Mouse (Mus musculus) lung, adult 2 months (tissue): ENCODE results near the gene Nfkb2. TPM values are rescaled to one million over a fixed set of nuclear protein-coding genes. Genes with fewer than 3 reads are reported as not detected.

Experiments
- DNase-seq: peaks from one replicate; pipeline ENCODE4 v3.0.0; 2022
- H3K4me1 ChIP-seq: fragments of 200-500 bp; 2 replicates; pipeline ENCODE4 v1.6.1; 2011; ENCODE audit warnings: low read length; ENCODE audit not compliant: control insufficient read depth, insufficient read depth
- H3K4me3 ChIP-seq: fragments of 200-500 bp; replicated peaks from 2 replicates; pipeline ENCODE3; 2011; ENCODE audit warnings: low read depth, mild to moderate bottlenecking, control low read depth, low read length; ENCODE audit errors: extremely low read depth
- CTCF ChIP-seq: fragments of 200-500 bp; IDR thresholded peaks from 2 replicates; pipeline ENCODE4 v1.5.1; 2011; ENCODE audit warnings: mild to moderate bottlenecking, low read length, control low read depth; ENCODE audit not compliant: insufficient read depth
- POLR2A ChIP-seq: fragments of 200-500 bp; IDR thresholded peaks from 2 replicates; pipeline ENCODE4 v1.6.1; 2011; ENCODE audit warnings: low read depth, mild to moderate bottlenecking, control low read depth, low read length, borderline replicate concordance; ENCODE audit errors: extremely low read depth
- WGBS: fragments of 180-500 bp; shearing (Covaris S2); methylation state at CpG from one replicate; pipeline ENCODE4 v1.1.7; 2018; 5-methylcytosine and 5-hydroxymethylcytosine counted together
- polyA plus RNA-seq: library from polyadenylated mRNA; depleted of rRNA; stranded (reverse); fragments of >200 nt; gene quantifications from 2 replicates; pipeline ENCODE4 v1.2.3, GENCODE M21; 2012

Gene Nfkb2
- polyA plus RNA-seq, 1 experiment = 60.6 TPM

- TF ChIP-seq POLR2A (no peak), CTCF (no peak)
- H3K4me3 ChIP-seq = no peak overlapping the region
Measured at GRCm38 (mm10) chr19:46315752-46316610, 11.9 kb downstream of the Nfkb2 start.

GRCm38 (mm10) chr19:46316846-46317545 lies 12.9 kb downstream of the Nfkb2 start:
- H3K4me1 ChIP-seq = no peaks in the 10 kb centered on the region
- no peak for TF ChIP-seq POLR2A
- no peak for TF ChIP-seq CTCF
- H3K4me3 ChIP-seq = no peak overlapping the region
- no peak for DNase-seq
- WGBS = 34% methylated on average over 15 of the region's 15 CpGs

More at GRCm38 (mm10) chr19:46315752-46316610, 11.9 kb downstream of the Nfkb2 start:
- 47% methylated on average over 12 of the region's 12 CpGs for WGBS
- no peaks in the 10 kb centered on the region for H3K4me1 ChIP-seq
- DNase-seq = no peak

- Histone ChIP-seq H3K4me3 (no peak overlapping the region), H3K4me1 (no peaks in the 10 kb centered on the region)
- no peak for DNase-seq
- WGBS = 2% methylated on average over 48 of the region's 48 CpGs
- TF ChIP-seq POLR2A = no peak
- no peak for TF ChIP-seq CTCF
Measured at GRCm38 (mm10) chr19:46317546-46317885, 13.4 kb downstream of the Nfkb2 start.

GRCm38 (mm10) chr19:46318031-46318471 lies 13.9 kb downstream of the Nfkb2 start:
- Histone ChIP-seq H3K4me3 (no peak overlapping the region), H3K4me1 (no peaks in the 10 kb centered on the region)
- no peak for DNase-seq
- TF ChIP-seq POLR2A = no peak
- TF ChIP-seq CTCF = no peak
- WGBS = 1% methylated on average over 42 of the region's 42 CpGs

GRCm38 (mm10) chr19:46318586-46319378 lies 14.7 kb downstream of the Nfkb2 start:
- WGBS = 12% methylated on average over 16 of the region's 16 CpGs
- DNase-seq = no peak
- TF ChIP-seq CTCF = no peak
- no peak for TF ChIP-seq POLR2A
- H3K4me1 ChIP-seq = no peaks in the 10 kb centered on the region
- H3K4me3 ChIP-seq = no peak overlapping the region

- 66% methylated on average over 8 of the region's 8 CpGs for WGBS
- Histone ChIP-seq H3K4me3 (no peak overlapping the region), H3K4me1 (no peaks in the 10 kb centered on the region)
- DNase-seq = no peak
- TF ChIP-seq POLR2A (no peak), CTCF (no peak)
Measured at GRCm38 (mm10) chr19:46320076-46320785, 16.1 kb downstream of the Nfkb2 start.

GRCm38 (mm10) chr19:46321101-46321943 lies 17.2 kb downstream of the Nfkb2 start:
- TF ChIP-seq CTCF (no peak), POLR2A (no peak)

More at GRCm38 (mm10) chr19:46321101-46321943, 17.2 kb downstream of the Nfkb2 start:
- DNase-seq = no peak
- Histone ChIP-seq H3K4me3 (no peak overlapping the region), H3K4me1 (no peaks in the 10 kb centered on the region)
- WGBS = 34% methylated on average over 6 of the region's 6 CpGs
